Mouse (Mus musculus) bone marrow macrophage, adult 2 months (primary cell): ENCODE data around the gene Gm5269. TPM values are rescaled to one million over a fixed set of nuclear protein-coding genes. Genes with fewer than 3 reads are reported as not detected.

Source experiments
- H3K27ac ChIP-seq: 2 replicates; pipeline ENCODE4 v1.5.1; 2012; ENCODE audit warnings: low read depth, low read length; ENCODE audit not compliant: insufficient read depth
- H3K4me1 ChIP-seq: 2 replicates; pipeline ENCODE4 v1.6.1; 2012; ENCODE audit warnings: low read length; ENCODE audit not compliant: control insufficient read depth, insufficient read depth
- H3K4me3 ChIP-seq: 2 replicates; pipeline ENCODE4 v1.5.1; 2012; ENCODE audit warnings: mild to moderate bottlenecking, low read length, moderate library complexity; ENCODE audit not compliant: insufficient read depth
- CTCF ChIP-seq: IDR thresholded peaks from 2 replicates; pipeline ENCODE4 v1.5.1; 2012; ENCODE audit warnings: low read depth, mild to moderate bottlenecking, low read length, moderate library complexity
- POLR2A ChIP-seq: IDR thresholded peaks from 2 replicates; pipeline ENCODE4 v1.6.1; 2012; ENCODE audit warnings: mild to moderate bottlenecking, low read depth, low read length, borderline replicate concordance
- polyA plus RNA-seq: library from polyadenylated mRNA; stranded (reverse); fragments of >200 nt; gene quantifications from 2 replicates; pipeline ENCODE4 v1.2.4, GENCODE M21; 2012; ENCODE audit not compliant: missing spikeins, insufficient read depth, insufficient read length

Gm5269 gene
- polyA plus RNA-seq, 1 experiment, result not detected

DNA sequence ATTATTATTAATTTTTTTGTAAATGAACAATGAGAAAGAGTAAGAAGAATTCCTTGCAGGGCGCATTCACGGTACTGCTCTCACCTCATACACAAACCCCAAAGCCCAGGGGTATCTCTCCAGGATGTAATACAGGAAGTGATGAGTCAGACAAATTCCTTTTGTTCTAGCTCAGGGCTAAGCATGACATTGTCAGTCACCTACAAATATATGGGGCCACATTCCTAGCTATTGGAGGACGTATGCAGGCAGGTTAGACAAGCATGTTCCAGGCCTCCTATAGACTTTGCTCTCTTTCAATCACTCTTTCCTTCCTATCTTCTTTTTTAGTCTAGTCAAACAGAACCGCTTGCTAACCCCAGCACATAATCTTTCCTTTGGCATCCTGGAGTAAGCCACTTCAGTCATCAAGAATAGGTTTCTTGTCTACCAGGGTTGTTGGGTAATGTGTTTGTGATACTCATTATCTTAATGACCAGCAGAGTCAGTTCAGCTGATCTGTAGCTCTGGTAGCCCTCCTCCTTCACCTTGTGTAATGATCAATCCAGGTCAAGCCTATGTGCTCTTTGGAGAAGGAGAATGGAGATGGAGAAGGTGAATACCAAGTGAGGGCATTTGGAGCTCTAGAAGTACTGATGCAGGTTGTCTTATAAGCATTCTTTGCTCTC is 27.2 kb upstream of the Gm5269 start:
- no peak for TF ChIP-seq CTCF
- no peak for TF ChIP-seq POLR2A
- no peak overlapping the region for H3K27ac ChIP-seq
- no peak overlapping the region for H3K4me3 ChIP-seq
- peaks cover 7% of the 10 kb centered on the region for H3K4me1 ChIP-seq

DNA sequence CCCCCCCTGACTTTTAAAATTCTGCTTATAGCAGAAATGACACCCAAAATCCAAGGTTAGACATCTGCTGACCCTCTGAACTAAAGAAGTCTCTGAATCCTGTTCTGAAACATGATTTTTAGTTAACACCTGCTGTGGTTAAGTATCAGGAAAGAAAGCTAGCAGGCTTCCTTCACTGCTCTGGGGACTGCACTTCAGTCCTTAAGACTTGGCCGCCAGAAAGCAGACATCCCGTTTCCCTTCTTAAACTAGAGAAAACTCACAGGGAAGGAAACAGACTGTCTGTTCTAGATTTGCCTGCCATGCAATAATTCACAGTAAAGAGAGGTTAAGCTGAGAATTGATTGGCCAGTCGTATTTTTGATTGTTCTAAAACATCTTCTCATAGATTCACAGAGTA is 26.1 kb upstream of the Gm5269 start:
- H3K4me3 ChIP-seq, result no peak overlapping the region
- H3K27ac ChIP-seq, result no peak overlapping the region
- H3K4me1 ChIP-seq, result peaks cover 7% of the 10 kb centered on the region
- no peak for TF ChIP-seq POLR2A
- TF ChIP-seq CTCF, result no peak

DNA sequence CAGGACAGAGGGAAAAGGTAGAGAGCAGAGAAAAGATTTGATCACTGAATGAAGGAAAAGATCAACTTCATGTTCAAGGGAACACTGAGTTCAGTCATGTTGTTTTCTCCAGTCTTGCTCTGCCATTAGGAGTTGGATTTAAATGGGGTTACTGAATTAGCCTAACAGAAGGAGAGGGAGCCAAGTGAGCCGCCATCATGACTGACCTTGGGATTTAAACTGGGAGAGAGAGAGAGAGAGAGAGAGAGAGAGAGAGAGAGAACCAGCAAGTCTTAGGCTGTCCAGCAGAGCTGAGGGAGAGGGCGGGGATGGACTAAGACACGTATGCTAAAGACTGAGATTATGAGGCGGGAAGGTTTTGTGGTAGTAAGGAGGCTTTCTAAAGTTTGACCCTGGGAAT is 24.2 kb upstream of the Gm5269 start:
- TF ChIP-seq POLR2A (no peak), CTCF (no peak)
- Histone ChIP-seq H3K4me3 (no peak overlapping the region), H3K27ac (no peak overlapping the region), H3K4me1 (peaks cover 5% of the 10 kb centered on the region)

DNA sequence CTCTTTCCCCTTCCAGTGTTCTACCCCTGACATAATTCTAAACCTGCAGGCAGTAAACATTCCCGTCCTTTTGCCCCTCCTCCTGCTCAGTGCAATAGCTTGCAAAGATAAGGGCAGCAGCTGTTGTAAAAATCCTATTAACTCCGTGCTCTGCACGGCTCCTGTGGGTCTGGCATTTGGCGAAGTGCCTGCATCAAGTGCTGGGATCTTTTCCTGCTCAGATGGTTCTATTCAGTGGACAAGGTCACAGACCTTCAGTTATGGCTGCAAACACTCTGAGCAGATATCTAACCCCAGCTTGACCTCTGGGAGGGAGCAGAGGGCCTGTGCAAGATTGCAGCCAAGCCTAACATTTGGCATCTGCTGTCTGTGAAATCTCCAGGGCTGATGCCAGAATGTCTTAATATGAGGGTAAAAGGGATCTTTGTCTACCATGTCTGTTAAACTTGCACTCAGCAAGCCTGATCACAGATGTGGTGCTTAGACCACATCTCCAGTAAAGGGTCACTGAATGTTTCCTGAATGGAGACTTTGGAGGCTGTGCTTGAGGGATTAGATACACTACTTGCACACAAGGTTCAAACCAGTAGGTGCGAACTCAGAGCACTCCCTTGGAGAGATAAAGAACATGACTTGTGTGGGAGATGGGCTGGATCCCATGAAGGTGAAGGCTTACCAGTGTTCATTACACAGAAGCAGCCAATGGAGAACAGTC is 15.2 kb upstream of the Gm5269 start:
- Histone ChIP-seq H3K4me1 (peaks cover 10% of the 10 kb centered on the region), H3K27ac (no peak overlapping the region; the same call in 1 of the 2 replicates), H3K4me3 (no peak overlapping the region)
- no peak for TF ChIP-seq POLR2A
- TF ChIP-seq CTCF, result no peak

DNA sequence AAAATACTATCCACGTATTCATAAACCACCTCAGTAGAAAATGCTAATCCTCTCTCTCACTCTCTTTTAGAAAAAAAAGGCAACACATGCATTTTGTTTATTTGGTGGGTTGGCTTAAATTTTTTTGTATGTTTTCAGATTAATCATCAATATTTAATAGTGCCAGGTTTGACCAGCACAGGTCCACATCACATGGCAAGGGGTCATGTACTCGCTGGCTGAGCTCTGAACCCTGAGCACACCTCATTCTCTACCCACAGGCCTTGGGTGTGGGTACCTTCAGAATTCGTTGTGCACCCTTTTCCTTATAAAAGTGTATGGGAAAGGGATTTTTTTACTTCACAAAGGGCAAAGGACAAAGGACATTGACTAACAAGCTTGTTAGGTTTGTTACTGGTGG is 14.1 kb upstream of the Gm5269 start:
- peaks cover 8% of the 10 kb centered on the region for H3K4me1 ChIP-seq
- no peak overlapping the region for H3K4me3 ChIP-seq
- TF ChIP-seq POLR2A (no peak), CTCF (no peak)
- no peak overlapping the region for H3K27ac ChIP-seq

DNA sequence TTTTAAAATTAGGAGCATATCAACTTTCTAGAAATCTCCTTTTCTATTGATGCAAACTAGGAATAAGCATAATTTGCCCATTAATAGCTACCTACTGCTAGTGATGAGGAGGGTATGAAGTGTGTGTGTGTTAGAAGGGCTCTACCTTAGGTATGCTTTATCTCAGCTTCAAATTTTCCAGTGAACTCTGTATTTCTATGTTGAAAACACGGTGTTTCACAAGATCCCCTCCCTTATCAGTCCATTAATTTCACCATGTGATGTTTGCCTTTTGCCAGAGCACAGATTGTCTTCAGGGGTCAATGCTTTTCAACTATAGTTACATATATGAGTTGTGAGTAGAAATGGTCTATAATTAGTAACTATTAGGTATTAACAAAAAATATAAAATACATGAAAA is 8.0 kb upstream of the Gm5269 start:
- Histone ChIP-seq H3K4me1 (peaks cover 6% of the 10 kb centered on the region), H3K27ac (no peak overlapping the region), H3K4me3 (no peak overlapping the region)
- TF ChIP-seq POLR2A (no peak), CTCF (no peak)

DNA sequence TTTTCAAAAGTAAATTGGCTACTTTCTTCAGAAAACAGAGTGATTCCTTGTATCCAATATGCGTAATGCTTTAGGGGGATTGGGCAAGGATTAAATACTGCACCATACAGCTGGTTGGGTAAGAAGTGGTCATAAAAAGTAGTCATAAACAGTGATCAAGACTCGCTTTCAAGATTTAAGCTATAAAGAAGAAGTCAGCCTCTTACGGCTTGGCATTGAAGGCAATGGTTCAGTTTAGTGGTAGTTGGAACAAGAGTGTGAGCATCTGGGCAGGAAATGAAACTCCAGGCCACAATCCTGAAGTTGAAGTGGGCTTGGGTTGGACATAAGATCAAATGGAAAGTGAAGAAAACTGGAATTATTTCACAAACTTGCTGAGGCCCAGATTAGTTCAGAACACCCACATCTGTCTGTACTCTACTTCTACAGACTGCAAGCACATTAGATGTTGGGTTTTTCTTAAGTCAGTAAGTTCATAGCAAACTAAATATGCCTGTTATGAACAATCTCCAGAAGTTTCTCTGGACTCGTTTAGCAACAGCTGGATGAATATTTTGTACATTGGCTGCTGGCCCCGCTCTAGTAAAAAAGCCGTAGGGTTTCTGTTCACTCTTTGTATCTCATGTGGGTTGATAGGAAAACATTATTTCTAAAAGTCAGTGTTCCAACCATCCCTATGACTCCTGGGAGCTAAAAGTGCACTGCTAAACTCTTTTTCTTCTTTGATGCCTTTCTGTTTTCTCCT is 4.3 kb upstream of the Gm5269 start:
- H3K27ac ChIP-seq, result no peak overlapping the region
- no peak for TF ChIP-seq CTCF
- TF ChIP-seq POLR2A, result no peak
- no peak overlapping the region for H3K4me3 ChIP-seq
- H3K4me1 ChIP-seq, result no peaks in the 10 kb centered on the region; the same call in 1 of the 2 replicates

DNA sequence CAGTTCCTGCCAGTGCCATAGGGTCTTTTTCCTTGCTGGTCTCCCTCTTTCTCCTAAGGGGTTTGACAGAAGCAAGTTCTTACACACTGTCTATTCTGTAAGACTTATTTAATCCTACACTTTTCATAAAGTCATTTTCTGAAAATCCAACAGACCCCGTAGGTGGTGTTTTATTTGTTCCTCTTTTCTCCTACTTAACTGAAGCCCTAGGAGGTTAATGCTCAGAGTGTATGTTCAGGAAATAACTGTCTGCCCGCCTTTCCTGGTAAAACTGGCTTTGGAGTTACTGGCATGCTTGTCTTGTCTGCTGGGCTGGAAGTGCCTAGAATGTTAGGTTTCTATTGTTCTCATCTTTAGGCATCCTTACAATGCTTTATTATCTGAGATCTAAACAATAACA is 1.9 kb upstream of the Gm5269 start:
- no peak overlapping the region for H3K27ac ChIP-seq
- no peak overlapping the region for H3K4me3 ChIP-seq
- no peaks in the 10 kb centered on the region; the same call in 1 of the 2 replicates for H3K4me1 ChIP-seq
- TF ChIP-seq CTCF (no peak), POLR2A (no peak)

DNA sequence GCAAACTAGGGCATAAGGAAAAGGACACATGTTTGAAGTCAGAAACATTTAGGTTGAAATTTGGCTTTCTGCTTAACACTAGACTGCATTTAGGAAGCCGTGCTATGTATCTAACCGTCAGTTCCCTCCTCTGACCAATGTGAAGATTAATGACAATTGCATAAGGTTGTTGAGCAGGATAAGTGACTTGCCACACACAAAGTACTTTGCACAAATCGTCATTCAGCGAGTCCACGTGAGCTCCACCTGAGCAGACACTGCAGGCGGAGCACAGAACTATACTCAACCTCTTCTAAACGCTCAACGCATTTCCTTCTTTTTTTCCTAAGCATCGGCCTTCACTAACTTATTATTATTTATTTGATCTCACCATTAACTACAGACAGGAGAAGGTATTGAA is 3.3 kb downstream of the Gm5269 start:
- TF ChIP-seq POLR2A, result no peak
- no peak for TF ChIP-seq CTCF
- Histone ChIP-seq H3K4me1 (peaks cover 15% of the 10 kb centered on the region), H3K4me3 (no peak overlapping the region), H3K27ac (no peak overlapping the region)

DNA sequence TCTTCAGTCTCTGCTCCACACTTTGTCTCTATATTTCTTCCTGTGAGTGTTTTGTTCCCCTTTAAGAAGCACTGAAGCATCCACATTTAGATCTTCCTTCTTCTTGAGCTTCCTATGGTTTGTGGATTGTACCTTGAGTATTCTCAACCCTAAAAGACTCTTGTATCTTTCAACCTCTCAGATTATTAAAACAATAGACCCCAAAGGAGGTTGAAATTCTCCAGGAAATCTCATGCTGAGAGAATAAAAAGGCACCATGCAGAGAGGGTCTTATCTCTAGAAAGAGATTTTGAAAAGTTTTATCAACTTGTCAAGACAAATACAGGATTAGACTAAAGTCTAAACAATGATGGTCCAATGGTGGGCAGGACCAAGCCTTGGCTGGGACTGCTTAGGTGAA is 6.7 kb downstream of the Gm5269 start:
- H3K4me1 ChIP-seq, result peaks cover 21% of the 10 kb centered on the region

More for the DNA sequence above, 6.7 kb downstream of the Gm5269 start:
- TF ChIP-seq POLR2A, result no peak
- TF ChIP-seq CTCF, result no peak
- Histone ChIP-seq H3K4me3 (no peak overlapping the region), H3K27ac (no peak overlapping the region)
